Mouse (Mus musculus): ENCODE results near the gene B020031M17Rik. TPM values are rescaled to one million over a fixed set of nuclear protein-coding genes. Genes with fewer than 3 reads are reported as not detected.
"Not testable (repeated sequence)": the region's sequence is repeated elsewhere in the genome, so short reads cannot be mapped to it uniquely, and the experiment has no call there.

The B020031M17Rik gene
- polyA plus RNA-seq, 1 experiment from 2014 or later: not detected

DNA sequence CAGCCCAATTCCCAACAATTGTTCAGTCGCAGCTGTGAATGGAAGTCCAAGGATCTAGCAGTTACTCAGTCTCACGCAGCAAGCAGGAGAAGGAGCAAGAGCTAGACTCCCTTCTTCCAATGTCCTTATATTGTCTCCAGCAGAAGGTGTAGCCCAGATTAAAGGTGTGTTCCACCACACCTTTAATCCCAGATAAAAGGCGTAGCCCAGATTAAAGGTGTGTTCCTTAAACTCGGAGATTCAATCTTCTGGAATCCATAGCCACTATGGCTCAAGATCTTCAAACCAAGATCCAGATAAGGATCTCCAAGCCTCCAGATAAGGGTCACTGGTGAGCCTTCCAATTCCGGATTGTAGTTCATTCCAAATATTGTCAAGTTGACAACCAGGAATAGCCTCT is 21.4 kb downstream of the B020031M17Rik start, which contains the start of gene Gm21761:
Gene Gm21761 (minus strand): TSS at position 101 of the 400 bp plus-strand sequence.
- not testable (repeated sequence) for H3K27ac ChIP-seq; H3K9ac ChIP-seq; H3K4me2 ChIP-seq; H3K27me3 ChIP-seq (replicated peaks); ATAC-seq (ENCODE audit: insufficient read depth, low FRiP score, low read depth); H3K36me3 ChIP-seq; H3K9me3 ChIP-seq; H3K4me3 ChIP-seq (replicated peaks); H3K4me1 ChIP-seq
- WGBS: no CpG with 5 or more reads among the region's 5 CpGs

DNA sequence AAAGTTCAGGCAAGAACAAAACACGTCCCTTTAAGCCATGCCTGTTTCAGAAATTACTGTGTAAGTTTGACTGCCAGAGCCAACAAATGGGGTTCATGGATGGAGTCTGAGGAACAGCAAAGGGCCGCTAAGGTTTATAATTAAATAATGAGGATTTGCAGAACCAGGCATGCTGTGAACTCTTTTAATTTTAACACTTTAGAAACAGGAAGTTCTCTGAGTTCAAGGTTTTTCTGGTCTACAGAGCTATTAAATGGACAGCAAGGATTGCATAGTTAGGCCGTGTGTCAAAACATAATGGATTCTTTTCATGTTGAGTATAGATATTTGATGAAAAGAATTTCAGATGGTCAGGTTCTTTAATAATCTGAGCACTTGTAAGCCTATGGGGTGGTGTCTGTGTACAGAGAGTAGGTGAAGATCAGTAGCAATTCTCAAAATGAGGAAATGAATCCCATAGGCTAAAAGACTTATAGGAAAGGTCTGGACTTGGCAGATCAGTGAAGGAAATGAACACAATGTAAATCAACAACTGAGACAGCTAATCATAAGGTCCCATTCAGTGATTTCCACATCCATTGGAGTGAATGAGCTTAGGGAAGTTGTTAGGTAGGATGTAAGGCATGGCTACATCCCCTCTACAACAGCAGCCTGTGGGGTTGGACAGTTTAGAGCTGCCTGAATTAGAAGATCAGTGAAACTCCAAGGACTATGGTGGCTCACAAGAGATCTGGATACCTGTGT is 25.8 kb downstream of the B020031M17Rik start:
- H3K27me3 ChIP-seq (replicated peaks); H3K9ac ChIP-seq; H3K4me2 ChIP-seq; H3K27ac ChIP-seq; H3K36me3 ChIP-seq; H3K4me1 ChIP-seq; H3K4me3 ChIP-seq (replicated peaks); ATAC-seq (ENCODE audit: insufficient read depth, low FRiP score, low read depth); H3K9me3 ChIP-seq: not testable (repeated sequence)
- WGBS: 70% methylated on average over 3 of the region's 3 CpGs

DNA sequence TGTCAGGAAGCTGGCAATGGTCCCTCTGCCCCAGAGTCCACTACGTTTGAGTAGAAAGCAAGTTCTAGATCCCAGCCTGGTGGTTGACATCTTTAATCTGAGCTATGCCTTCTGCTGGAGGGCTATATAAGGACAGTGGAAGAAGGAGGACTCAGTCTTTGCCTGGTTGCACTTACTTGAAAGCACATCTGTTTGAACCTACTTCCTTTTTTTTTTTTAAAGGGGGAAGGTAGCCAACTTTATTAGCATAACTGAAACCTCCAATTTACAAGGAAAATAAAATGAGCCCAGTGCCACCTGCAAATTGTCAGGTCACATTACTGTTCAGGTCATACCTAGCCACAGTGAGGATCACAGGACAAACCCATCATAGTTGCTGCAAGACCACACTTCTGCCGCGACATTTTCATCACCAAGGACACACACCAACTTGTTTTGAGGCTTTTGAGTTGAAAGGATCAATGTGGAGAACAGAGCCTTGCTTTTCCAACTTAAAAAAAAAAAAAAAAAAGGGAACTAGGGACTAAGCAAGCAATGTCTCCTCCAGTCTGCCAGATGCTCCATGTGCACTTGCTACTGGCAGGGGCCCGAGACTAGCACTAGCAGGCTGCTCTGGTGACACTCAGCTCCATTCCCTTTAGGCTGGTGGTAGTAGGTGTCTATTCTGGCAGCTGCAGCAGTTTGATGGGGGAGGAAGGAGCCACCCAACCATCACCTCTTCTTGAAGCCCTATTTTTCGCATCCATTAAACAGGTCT is 33.5 kb downstream of the B020031M17Rik start:
- H3K4me3 ChIP-seq (replicated peaks); H3K27me3 ChIP-seq (replicated peaks); H3K4me2 ChIP-seq; H3K36me3 ChIP-seq; H3K9me3 ChIP-seq; H3K4me1 ChIP-seq; H3K9ac ChIP-seq; ATAC-seq (ENCODE audit: insufficient read depth, low FRiP score, low read depth); H3K27ac ChIP-seq: not testable (repeated sequence)
- WGBS: 76% methylated on average over 4 of the region's 5 CpGs

DNA sequence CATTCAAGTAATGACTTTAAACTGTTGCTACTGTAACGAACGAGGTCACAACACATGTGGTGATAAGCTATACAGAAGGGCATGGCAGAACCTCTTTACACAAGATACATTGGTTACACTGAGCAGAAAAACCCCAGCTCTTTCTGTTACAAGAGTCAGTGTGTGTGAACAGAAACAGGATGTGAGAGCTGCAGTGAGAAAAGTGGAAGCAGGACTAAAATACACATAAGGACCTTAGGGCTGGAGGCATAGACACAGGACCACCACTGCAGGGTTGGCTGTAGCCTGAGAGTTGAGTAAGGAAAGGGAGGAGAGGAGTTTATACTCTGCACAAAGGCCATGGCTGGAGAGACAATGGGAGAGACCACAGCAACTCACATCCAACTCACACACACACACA is 34.2 kb downstream of the B020031M17Rik start:
- not testable (repeated sequence) for H3K9me3 ChIP-seq; H3K36me3 ChIP-seq; H3K4me1 ChIP-seq; H3K4me2 ChIP-seq; H3K4me3 ChIP-seq (replicated peaks); ATAC-seq (ENCODE audit: insufficient read depth, low FRiP score, low read depth); H3K9ac ChIP-seq; H3K27ac ChIP-seq; H3K27me3 ChIP-seq (replicated peaks)
- 61% methylated on average over 2 of the region's 2 CpGs for WGBS

Other genes with a start within 250 kb of the B020031M17Rik start
- gene Nim1k, start 194.9 kb downstream of the B020031M17Rik start, polyA plus RNA-seq (2015; fragmentation: Nextera tagmentation; extraction: Ambion mirVana): 0.67 and 0.71 TPM in 2 replicates
- gene Zfp131, start 159.9 kb downstream of the B020031M17Rik start, polyA plus RNA-seq (2015; fragmentation: Nextera tagmentation; extraction: Ambion mirVana): 32.4 TPM in 2 replicates
- not detected in 2 replicates for gene AF067063, start 120.6 kb downstream of the B020031M17Rik start, polyA plus RNA-seq (2015; fragmentation: Nextera tagmentation; extraction: Ambion mirVana)
- gene D13Ertd608e, start 114.8 kb downstream of the B020031M17Rik start, polyA plus RNA-seq (2015; fragmentation: Nextera tagmentation; extraction: Ambion mirVana): not detected in 2 replicates
- gene Tcstv1, start 56.0 kb downstream of the B020031M17Rik start, polyA plus RNA-seq (2015; fragmentation: Nextera tagmentation; extraction: Ambion mirVana): not detected in 2 replicates
- gene Gm21761, start 21.5 kb downstream of the B020031M17Rik start, polyA plus RNA-seq (2015; fragmentation: Nextera tagmentation; extraction: Ambion mirVana): not detected in 2 replicates
- gene Gm36079, start 76.2 kb upstream of the B020031M17Rik start, polyA plus RNA-seq (2015; fragmentation: Nextera tagmentation; extraction: Ambion mirVana): not detected in 2 replicates
- gene Gm21188, start 101.4 kb upstream of the B020031M17Rik start, polyA plus RNA-seq (2015; fragmentation: Nextera tagmentation; extraction: Ambion mirVana): 0.18 TPM in 1 of 2 replicates, not detected in the other
- not detected in 2 replicates for gene Gm20767, start 189.4 kb upstream of the B020031M17Rik start, polyA plus RNA-seq (2015; fragmentation: Nextera tagmentation; extraction: Ambion mirVana)
- gene Gm21818, start 221.6 kb upstream of the B020031M17Rik start, polyA plus RNA-seq (2015; fragmentation: Nextera tagmentation; extraction: Ambion mirVana): not detected in 2 replicates